19 mouse cellular contexts compared by ENCODE assay signal in the genomic region with DNA sequence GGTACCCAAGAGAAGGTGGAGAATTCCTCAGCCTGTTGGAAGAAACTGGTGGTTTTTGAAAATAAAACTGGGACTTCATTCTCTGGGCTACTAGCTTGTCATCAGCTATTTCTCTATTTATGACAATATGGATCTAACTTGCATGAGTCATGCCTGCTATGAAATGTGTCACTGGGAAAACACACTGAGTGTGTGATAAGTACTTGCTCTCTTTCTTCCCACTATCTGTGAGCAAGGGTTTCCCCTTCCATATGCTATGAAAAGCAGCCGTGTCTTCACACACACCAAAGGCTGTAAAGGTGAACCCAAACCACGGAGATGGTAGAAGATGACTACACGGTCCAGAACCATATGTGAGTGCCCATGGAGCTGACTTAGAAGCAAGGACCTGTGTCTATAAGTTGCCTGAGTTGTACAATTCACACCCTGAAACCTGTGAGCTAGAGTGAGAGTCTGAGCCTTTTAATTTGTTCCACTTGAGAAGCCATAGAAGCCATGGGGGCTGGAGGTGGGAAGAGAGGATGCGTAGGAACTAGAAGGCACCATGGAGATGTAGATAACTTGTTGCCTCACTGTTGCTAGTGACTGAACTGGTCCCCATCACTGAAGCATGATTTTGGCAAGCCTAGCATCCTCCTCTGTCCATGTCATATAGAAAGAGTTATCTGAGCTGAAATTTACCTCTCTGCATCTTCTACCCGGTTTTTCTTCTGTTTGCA. TPM values are rescaled to one million over a fixed set of nuclear protein-coding genes. Genes with fewer than 3 reads are reported as not detected.
DNase-seq lines count a peak whose midpoint lies in the region; ATAC-seq and TF ChIP-seq lines count a peak whose summit lies in the region.
"Had no signal": no experiment of that assay in that cellular context is flagged by ENCODE, and none has a peak within 500 bp of the region (broad histone marks: within the 10 kb centered on the region; RNA-seq: fewer than 3 reads in every experiment).

No protein-coding gene starts in this region.

- H3K27me3 ChIP-seq in kidney, embryonic 14.5 days (ENCODE audit: control insufficient read depth, insufficient read depth, low read length): no peaks in the 10 kb centered on the region
- H3K27me3 ChIP-seq: embryonic facial prominence, embryonic 12.5 days; forebrain, embryonic 15.5 days; heart, embryonic 12.5 days; hindbrain, embryonic 15.5 days had no signal

- no peak overlapping the region for H3K4me2 ChIP-seq in kidney, embryonic 14.5 days (replicated peaks; ENCODE audit: low read depth, low read length)
- H3K4me2 ChIP-seq: embryonic facial prominence, embryonic 12.5 days; forebrain, embryonic 15.5 days; heart, embryonic 12.5 days; hindbrain, embryonic 15.5 days had no signal

- no peaks in the 10 kb centered on the region for H3K36me3 ChIP-seq in kidney, embryonic 14.5 days (ENCODE audit: control insufficient read depth, insufficient read depth, low read length)
- H3K36me3 ChIP-seq: embryonic facial prominence, embryonic 12.5 days; heart, embryonic 12.5 days had no signal

- TF ChIP-seq CTCF in left cerebral cortex, adult 2 months (IDR thresholded peaks at IDR 0.05): no peak

- no peaks in the 10 kb centered on the region for H3K9me3 ChIP-seq in kidney, embryonic 14.5 days (ENCODE audit: control insufficient read depth, low read length)
- H3K9me3 ChIP-seq: embryonic facial prominence, embryonic 12.5 days; forebrain, embryonic 15.5 days; heart, embryonic 12.5 days; hindbrain, embryonic 15.5 days had no signal

- ATAC-seq in kidney, embryonic 14.5 days (ENCODE audit: low FRiP score, low TSS enrichment): no peak
- ATAC-seq: forebrain, embryonic 15.5 days had no signal

- peak; percentile 41 to 44 for DNase-seq in frontal cortex, postnatal 36 days (ENCODE audit: low spot score in 2 of 2)
- no peak for DNase-seq in frontal cortex, postnatal 14 days (ENCODE audit: low spot score in 2 of 2)
- peak; percentile 29 to 34 for DNase-seq in left cerebral cortex, postnatal 36 days (ENCODE audit: low spot score in 2 of 2)
- no peak for DNase-seq in left cerebral cortex, adult 2 months (ENCODE audit: extremely low spot score in 1 of 2, low spot score in 2 of 2)
- DNase-seq in right cerebral cortex, postnatal 25 days: peak; percentile 18
- no peak for DNase-seq in right cerebral cortex, postnatal 14 days
- DNase-seq in telencephalon, adult 2 months (ENCODE audit: low read depth, low spot score): peak; percentile 26
- DNase-seq: adrenal gland, adult 8-10 months; adrenal gland, postnatal 36 days; cerebellum, adult 11 months; cerebellum, adult 8-10 months; cerebellum, postnatal 25 days; gastrocnemius, postnatal 14 days; heart, postnatal 36 days had no signal

- no peak overlapping the region for H3K27ac ChIP-seq in left cerebral cortex, adult 2 months
- no peak overlapping the region for H3K27ac ChIP-seq in kidney, embryonic 14.5 days (ENCODE audit: low read depth, low read length)
- H3K27ac ChIP-seq: embryonic facial prominence, embryonic 12.5 days; forebrain, embryonic 15.5 days; hindbrain, embryonic 15.5 days had no signal

- no peak overlapping the region for H3K9ac ChIP-seq in kidney, embryonic 14.5 days (ENCODE audit: low read depth, low read length)
- H3K9ac ChIP-seq: embryonic facial prominence, embryonic 12.5 days; forebrain, embryonic 15.5 days; heart, embryonic 12.5 days; hindbrain, embryonic 15.5 days had no signal

- peaks cover 12% of the 10 kb centered on the region; the same call in 1 of the 2 replicates for H3K4me1 ChIP-seq in kidney, embryonic 14.5 days (ENCODE audit: control insufficient read depth, insufficient read depth, low read length)
- H3K4me1 ChIP-seq: forebrain, embryonic 15.5 days; heart, embryonic 12.5 days; hindbrain, embryonic 15.5 days had no signal

- no peak overlapping the region for H3K4me3 ChIP-seq in left cerebral cortex, adult 2 months
- no peak overlapping the region for H3K4me3 ChIP-seq in kidney, embryonic 14.5 days (ENCODE audit: low read length)
- H3K4me3 ChIP-seq: embryonic facial prominence, embryonic 12.5 days; forebrain, embryonic 15.5 days; heart, embryonic 12.5 days; hindbrain, embryonic 15.5 days had no signal

- WGBS in kidney, embryonic 14.5 days: 90% methylated on average over 5 of the region's 5 CpGs

- intact Hi-C loops in left cerebral cortex, postnatal 36 days (cut with DNase I): no loop called here
- intact Hi-C loops in left cerebral cortex, adult 2 months (cut with DNase I): loop anchor here (5.0 kb wide), 1 partner anchor 54 kb away; no protein-coding TSS in a partner anchor

RNA-seq across cellular contexts. Expression of a gene that starts 36.0 kb away (rescaled TPM):
- 1 to 10 TPM; 1.2 TPM for total RNA-seq in left cerebral cortex, postnatal 36 days (2021)
- total RNA-seq in left cerebral cortex, adult 2 months (2021): 1 to 10 TPM in 1 of 2 experiments, under 1 TPM in 1; 0.87 to 1.1 TPM
- 110 and 145 TPM in 2 replicates for polyA plus RNA-seq in kidney, embryonic 14.5 days (2014; fragmentation: Nextera tagmentation; extraction: Ambion mirVana)

Comparison
In these comparisons a context has a peak if more than half of its experiments do, and no peak if none do; other contexts are left out.
1. DNase-seq: peak in frontal cortex, postnatal 36 days (2 of 2), left cerebral cortex, postnatal 36 days (2 of 2), right cerebral cortex, postnatal 25 days (single experiment) and telencephalon, adult 2 months (single experiment); none in frontal cortex, postnatal 14 days (0 of 2), left cerebral cortex, adult 2 months (0 of 2) and right cerebral cortex, postnatal 14 days (single experiment).